Mouse (Mus musculus) heart, postnatal 36 days (tissue): ENCODE results near the gene Ccdc154. TPM values are rescaled to one million over a fixed set of nuclear protein-coding genes. Genes with fewer than 3 reads are reported as not detected.
A peak's percentile ranks its signal among the peaks of the same experiment; 100 is the strongest.
"Not testable (repeated sequence)": the region's sequence is repeated elsewhere in the genome, so short reads cannot be mapped to it uniquely, and the experiment has no call there.

Experiments
- DNase-seq, 2 experiments: peaks; one replicate each; pipeline ENCODE4 v3.0.0; 2021 to 2022
- intact Hi-C: fragments of 180-260 bp; cut with DNase I; formaldehyde crosslinking; loops from one replicate; pipeline ENCODE4 v1.15.1; 2025
- total RNA-seq, 2 experiments: library from RNA; stranded (reverse); gene quantifications; 2 replicates each; pipeline ENCODE4 v1.2.3; 2021

The Ccdc154 gene
- total RNA-seq: not detected

DNA sequence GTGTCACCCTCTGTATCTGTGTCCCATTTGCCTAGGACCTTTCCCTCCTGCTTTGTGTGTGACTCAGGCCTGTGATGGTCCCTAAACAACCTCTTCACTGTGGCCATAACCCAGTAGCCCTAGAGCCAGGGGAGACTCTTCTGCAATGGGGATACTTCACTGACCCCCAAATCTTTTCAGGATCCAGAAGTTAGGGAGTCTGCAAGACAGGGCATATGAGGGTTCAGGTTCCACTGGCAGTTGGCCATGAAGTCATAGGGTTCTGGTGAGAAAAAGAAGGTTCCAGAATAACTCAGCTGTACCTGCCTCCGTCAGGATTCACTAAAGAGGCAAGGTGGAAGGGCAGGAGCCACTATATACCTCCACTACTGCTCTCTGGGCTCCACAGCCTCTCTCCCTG, at the start of gene Ccdc154:
Ccdc154 (plus strand) TSS at position 301 of the 400 bp plus-strand sequence.
- intact Hi-C loops: no loop called here
- DNase-seq: no peak

DNA sequence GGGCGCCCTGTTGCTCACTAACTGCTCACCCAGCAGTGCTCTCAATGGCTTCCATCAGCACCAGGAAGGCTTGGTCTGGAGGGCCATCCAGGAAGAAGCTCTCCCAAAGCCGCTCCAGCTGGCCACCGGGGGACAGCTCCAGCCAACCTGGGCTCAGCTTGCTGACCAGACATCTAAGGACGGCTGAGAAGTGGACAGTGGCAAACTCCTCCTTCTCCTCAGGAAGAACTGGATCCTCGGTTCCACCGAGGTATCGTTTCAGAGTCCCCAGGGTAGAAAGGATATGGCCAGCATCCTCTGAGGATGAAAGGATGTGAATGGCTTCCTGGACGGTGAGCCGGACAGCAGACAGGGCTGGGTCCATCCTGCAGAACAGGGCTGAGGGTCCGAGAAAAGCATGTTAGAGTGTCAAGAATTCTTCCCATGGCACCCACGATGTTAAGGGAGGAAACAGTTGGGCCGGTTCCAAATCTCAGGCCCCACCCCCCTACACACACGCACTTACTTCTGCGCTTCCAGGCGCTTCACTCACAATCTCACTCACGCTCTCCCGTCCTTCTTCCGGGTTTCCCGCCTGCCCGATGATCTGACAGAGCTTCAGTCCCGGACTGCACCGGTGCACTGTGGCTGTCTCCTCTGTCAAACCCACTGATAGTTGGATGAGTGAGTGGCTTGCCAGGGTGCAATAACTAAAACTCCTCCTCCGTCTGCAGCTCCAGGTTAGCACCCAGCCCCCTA, 47.2 kb upstream of the Ccdc154 start:
- intact Hi-C loops: loop anchor here (2.0 to 5.0 kb wide), 5 partner anchors 18 to 157 kb away; partner anchors contain the start of genes BC003965, Clcn7, Tmem204 and Ube2i
- DNase-seq: no peak

DNA sequence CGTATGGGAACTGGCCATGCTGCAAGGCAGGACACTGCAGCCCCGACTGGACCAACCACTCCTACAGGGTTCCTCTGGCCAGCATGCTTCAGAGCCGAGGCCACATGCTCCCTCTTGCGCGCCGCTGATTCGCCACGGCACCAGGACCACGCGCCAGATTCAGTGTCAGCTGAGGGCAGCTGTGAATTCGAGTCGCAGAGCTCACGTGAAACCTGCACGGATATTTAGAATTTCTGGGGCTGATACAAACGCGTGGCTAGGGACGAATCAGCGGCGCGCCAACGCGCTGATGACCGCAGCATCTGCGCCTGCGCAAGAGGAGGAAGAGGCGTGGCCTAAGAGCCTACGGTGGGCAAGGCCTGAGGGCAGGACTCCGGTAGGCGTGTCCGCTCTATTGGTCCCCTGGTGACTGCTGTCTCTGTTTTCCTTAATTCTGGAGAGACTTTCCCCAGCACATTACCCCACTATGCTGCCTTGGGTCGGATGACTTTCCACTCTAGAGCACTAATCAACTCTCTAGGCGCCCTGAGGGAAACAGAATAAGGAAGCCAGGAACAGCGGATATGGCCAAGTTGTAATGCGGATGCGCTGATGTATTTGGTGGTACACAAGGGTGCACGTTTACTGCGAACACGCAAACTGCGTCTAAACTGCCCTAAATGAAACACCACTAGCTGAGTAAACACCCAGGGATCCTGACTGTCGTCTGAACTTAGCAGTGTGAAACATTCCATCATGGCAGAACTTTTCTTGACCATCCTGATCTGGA, 46.4 kb upstream of the Ccdc154 start, which contains the start of gene Telo2:
Telo2 (minus strand) TSS at position 304 of the 769 bp plus-strand sequence.
- intact Hi-C loops: loop anchor here (2.0 to 5.0 kb wide), 5 partner anchors 17 to 156 kb away; partner anchors contain the start of genes BC003965, Clcn7, Tmem204 and Ube2i
- peak; percentile 96 for DNase-seq

DNA sequence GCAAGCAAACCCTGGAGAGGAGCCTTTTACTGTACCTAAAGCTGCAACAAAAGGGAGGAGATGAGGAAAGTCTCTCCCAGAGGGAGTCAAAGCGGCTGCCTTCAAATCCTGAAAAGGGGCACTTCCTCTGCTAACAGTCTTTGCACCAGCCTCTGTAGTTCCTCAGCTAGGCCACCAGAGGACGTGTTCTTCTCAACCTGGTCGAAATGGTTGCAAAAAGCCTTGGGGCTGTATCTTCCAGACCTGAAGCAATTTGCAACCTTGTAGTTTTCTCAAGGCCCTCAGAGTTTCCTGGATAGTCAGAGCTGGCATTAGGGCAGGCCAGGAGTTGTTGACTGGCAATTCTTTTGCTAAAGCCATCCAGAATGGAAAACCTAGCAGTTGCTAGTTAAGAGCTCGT, 45.0 kb upstream of the Ccdc154 start:
- intact Hi-C loops: loop anchor here (5.0 kb wide), 3 partner anchors 50 to 155 kb away; partner anchors contain the start of genes BC003965 and Ube2i
- no peak for DNase-seq

DNA sequence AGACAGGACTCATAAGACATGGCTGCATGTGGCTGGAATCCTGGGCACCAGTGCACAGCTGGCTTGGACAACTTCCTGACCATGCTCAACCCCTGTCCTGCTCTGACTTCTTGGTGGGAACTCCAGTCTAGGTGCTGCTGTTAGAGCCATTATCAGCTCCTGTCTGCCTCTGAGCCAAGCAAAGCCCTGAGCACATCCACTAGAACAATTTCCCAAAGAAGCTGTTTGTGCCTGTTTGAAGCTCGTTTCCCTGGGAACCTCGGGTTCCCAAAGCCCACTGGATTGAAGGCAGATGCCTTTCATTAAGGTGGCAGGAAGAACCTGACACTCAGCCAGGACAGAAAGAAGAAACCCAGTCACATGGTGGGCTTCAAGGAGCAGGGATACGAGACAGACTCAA, 41.9 kb upstream of the Ccdc154 start, which contains the start of gene Ptx4:
Ptx4 (plus strand) TSS at position 355 of the 400 bp plus-strand sequence.
- no peak for DNase-seq
- intact Hi-C loops: no loop called here

DNA sequence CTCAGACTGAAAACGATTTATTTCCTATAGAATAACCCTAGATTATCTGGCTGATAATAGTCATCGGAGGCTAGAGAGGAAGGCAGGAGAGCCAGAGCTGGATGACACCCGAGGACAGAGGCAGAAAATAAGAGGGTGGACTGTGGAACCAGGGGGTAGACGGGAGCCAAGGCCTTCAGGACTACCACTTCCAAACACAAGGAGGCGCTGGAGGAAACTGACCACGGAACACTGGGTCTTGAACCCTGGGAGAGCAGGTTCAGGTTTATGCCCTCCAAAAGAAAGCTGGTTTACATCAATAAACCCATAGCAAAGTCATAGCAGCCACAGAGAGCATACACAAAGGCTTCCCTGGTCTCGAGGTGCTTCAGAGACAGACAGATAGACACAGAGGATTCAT, 38.3 kb upstream of the Ccdc154 start:
- intact Hi-C loops: no loop called here
- DNase-seq: peak in 1 of 2 experiments; percentile 25

DNA sequence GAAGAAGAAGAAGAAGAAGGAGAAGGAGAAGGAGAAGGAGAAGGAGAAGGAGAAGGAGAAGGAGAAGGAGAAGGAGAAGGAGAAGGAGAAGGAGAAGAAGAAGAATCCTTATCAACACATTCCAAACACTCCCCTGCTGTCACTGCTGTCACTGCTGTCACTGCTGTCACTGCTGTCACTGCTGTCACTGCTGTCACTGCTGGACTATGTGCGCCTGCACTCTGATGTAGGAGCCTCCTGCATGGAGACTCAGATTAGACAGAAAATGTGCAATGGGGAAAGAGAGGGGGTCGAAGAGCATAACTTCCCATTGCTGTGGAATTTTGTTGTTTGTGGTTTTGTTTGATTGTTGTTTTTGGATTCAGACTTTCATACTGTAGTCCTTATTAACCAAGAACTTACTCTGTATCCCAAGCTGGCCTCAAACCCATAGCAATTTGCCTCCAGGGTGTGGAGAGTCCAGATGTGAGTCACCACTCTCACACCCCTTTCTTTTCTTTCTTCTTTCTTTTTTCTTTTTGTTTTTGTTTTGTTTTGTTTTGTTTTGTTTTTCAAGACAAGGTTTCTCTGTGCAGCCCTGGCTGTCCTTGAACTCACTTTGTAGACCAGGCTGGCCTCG, 36.7 kb upstream of the Ccdc154 start:
- DNase-seq, intact Hi-C loops: not testable (repeated sequence)

DNA sequence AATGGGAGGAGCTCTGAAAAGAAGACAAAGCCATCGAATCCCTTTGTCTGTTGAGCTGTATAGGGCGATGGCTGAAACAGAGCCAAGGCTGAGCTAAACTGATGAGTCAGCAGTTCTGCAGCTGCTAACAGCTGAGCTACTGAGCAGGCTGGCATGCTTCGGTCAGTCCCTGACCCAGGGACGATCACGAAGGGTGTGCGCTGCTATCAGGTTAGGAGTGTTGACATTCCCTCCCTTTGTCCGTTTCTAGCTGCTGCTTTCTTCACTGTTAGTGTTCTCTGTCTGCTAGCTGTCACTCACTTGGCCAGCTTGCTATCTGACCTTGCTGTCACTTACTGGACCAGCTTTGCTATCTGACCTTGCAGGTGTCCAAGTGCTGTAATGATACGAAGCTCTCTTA, 35.2 kb upstream of the Ccdc154 start:
- no peak for DNase-seq
- intact Hi-C loops: no loop called here

DNA sequence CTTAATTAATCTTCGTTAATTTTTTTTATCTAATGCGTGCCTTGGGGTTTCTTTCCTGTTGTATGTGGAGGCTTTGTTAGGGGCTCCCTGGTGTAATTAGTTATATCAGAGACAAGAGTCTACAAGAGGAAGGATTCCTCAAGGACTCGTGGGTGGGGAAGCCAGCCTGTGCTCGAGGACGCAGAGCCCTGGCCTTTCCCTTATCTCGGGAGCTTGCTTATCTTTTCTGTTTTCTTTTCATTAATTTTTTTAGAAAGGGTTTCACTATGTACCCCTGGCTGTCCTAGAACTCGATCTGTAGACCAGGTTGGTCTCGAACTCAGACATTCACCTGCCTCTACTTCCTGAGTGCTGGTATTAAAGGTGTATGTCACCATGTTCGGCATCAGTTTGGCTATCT, 34.6 kb upstream of the Ccdc154 start:
- intact Hi-C loops: no loop called here
- no peak for DNase-seq

DNA sequence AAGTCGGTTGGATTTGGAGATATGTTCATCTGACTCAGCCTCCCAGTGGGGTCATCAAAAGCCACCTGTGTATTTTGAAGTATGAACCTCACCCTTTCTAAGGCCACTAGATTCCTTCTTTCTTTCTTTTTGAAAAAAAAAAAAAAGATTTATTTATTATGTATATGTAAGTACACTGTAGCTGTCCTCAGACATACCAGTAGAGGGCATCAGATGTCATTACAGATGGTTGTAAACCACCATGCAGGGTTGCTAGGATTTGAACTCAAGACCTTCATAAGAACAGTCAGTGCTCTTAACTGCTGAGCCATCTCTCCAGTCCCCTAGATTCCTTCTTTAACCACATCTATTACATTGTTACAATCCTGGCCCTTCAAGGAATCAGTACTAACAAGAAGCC, 32.2 kb upstream of the Ccdc154 start:
- no peak for DNase-seq
- intact Hi-C loops: loop anchor here (5.0 kb wide), 1 partner anchor 142 kb away; the partner anchor contains the start of gene Ube2i

DNA sequence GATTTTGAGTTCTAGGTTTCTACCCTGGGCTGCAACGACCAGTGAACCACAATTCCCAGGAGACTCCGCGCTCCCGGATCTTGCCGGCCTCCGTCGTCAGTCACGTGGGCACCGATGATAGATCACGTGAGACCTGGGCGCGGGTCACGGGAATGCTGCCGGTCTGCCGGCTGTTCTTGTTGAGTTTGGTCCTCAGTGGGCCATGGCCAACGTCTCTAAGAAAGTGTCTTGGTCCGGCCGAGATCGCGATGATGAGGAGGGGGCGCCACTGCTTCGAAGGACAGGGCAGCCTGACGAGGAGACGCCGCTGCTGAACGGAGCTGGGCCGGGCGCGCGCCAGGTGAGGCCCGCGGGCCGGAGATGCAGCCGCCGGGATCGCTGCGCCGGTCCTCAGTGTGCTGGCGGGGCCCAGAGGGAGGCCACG, 29.0 kb upstream of the Ccdc154 start, which contains the start of gene Clcn7:
Clcn7 (plus strand) TSS at position 117 of the 424 bp plus-strand sequence.
- intact Hi-C loops: loop anchor here (2.0 to 5.0 kb wide), 3 partner anchors 18 to 139 kb away; partner anchors contain the start of genes Telo2 and Ube2i
- DNase-seq: peak; percentile 94

DNA sequence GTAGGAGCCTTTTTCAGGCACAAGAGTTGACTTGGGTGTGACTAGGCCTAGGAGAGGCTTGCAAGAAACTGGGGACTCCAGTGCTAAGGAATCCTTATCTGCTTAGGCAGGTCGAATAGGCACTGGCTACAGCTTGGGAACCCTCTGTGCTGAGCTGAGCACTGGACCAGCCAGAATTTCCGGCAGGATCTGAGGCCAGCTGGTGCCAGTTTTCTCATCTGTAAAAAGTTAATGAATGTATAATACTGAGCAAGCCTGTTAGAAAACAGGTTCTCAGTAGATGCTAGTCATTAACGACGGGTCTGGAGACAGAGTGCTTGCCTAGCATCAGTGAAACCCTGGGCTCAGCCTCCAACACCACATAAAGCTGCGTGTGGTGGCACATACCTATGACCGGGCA, 26.6 kb upstream of the Ccdc154 start:
- DNase-seq: no peak
- intact Hi-C loops: no loop called here

DNA sequence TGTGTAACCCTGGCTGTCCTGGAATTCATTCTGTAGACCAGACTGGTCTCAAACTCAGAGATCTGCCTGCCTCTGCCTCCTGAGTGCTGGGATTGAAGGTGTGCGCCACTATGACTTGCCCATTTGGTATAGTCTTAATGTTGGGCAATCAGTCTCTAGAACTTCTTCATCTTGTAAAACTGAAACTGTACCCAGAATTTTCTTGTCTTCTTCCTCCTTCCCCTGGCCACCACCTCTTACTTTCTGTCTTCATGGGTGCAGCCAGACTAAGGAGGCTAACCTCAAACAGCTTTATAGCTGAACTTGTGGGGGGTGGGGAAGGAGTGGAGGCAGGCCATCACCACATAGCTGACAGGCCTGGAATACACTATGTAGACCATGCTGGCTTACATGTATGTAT, 23.5 kb upstream of the Ccdc154 start:
- intact Hi-C loops: no loop called here
- no peak for DNase-seq

DNA sequence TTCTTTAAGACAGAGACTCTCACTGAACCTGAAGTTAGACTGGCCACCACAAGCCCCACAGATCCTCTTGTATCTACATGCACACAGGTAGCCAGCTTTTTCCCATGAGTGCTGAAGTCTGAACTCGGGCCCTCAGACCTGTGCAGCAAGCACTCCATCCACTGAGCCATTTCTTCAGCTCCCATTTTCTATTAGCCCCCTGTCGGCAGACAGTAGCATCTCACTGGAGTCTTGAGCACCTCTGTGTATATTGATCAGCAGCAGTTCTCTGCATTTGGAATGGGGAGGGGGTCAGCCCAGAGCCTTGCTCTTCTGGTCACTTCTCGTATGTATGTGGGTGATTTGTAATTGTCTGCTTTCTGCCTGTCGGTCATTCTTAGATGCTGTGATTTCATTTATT, 22.3 kb upstream of the Ccdc154 start:
- no peak for DNase-seq
- intact Hi-C loops: no loop called here

DNA sequence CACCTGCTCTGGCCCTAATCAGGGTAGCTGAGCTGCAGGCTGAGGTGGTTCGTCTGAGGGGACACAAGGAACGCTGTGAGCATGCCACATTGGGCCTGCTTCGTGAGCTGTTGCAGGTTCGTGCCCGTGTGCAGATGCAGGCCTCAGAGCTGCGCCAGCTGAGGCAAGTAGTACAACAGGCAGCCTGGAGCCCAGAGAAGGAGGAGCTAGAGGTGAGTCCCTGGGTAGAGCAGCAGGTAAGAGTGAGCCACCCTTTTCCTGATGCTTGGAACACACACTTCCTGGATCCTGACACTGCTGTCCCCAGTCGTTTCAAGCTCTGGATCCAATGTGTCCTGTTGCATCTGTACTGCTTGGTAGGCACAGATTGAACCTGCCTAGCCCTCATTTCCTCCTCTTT, 1.1 kb downstream of the Ccdc154 start:
- DNase-seq: no peak
- intact Hi-C loops: no loop called here

DNA sequence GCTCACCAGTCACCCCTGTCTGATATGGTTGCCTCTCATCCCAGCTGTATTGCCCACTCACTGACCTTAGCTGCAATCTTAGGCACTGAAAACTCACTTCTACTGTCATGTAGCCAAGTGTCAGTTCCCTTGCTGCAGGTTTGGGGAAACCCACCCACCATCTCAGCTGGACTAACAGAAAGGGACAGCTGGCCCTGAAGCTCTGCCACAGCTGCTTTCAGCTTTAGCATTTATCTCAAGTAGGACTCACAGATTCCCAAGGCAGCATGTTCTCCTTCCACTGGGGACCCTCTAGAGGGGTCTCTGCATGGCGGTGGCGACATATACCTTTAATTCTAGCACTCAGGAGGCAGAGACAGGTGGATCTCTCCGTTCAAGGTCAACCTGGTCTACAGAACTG, 2.5 kb downstream of the Ccdc154 start:
- no peak for DNase-seq
- intact Hi-C loops: no loop called here

DNA sequence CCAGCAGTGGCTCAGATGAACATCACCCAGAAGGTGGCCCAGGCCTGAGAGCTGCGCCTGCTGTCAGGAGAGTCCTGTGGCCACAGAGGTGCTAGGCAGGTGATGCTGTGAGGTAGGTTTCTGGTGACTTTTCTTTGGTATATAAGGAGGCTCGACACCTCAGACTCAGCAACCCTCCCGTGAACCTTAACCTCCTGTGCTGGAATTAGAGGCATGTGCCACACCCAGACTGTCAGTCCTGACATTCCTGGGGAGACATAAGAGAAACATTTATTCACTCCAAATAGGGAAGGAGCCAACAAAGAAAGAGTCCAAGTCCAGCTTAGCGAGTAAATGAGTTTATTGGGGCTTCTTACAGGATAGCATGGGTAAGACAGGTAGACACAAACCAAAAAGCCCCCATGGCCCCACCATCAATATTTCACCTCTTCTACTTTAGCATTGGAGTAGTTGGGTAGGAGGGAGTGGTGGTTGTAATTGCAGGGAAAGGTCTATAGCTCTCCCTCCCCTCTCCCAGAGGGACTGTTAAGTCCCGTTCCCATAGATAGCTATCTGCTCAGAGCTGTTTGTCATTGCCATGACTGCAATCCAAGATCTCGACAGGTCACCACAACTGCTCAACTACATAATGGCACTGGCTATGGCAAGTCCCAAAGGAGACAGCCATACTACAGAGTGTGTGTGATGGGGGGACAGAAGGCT, 3.9 kb downstream of the Ccdc154 start:
- intact Hi-C loops: no loop called here
- no peak for DNase-seq

DNA sequence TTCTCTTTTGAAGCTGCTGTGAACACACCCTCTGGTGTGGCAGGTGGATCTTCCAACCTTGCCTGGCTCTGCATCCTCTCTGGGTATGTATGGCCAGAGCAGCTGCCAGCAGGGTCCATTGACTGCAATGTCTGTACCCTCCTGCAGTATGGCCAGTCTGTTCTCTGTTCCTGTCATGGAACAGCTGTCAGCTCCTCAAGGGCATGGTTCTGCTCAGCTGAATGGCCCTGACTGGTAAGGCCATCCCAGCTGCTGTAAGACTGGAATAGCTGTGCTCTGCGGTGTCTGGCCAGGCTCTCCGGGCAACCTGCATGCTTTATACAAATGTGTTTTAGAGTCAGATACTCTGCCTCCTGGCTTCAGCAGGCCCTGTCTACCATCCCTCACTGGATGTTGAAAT, 7.4 kb downstream of the Ccdc154 start:
- intact Hi-C loops: no loop called here
- no peak for DNase-seq

DNA sequence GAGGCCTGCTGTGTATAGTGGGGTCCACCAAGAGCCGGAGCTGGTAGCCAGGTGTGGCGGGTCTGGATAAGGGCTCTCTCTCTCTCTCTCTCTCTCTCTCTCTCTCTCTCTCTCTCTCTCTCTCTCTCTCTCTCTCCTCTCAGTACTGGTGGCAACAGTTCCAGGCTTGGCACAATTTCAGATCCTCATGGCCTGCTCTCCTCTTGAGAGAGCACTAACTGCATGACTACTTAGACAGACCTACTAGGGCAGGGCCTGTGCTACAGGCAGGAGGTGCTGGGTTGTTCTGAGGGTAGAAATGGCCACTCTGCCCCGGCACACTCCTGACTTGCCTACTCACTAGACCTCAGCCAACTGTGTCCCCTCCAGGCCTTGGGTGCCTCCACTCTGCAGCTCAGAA, 10.3 kb downstream of the Ccdc154 start:
- no peak for DNase-seq
- intact Hi-C loops: no loop called here

DNA sequence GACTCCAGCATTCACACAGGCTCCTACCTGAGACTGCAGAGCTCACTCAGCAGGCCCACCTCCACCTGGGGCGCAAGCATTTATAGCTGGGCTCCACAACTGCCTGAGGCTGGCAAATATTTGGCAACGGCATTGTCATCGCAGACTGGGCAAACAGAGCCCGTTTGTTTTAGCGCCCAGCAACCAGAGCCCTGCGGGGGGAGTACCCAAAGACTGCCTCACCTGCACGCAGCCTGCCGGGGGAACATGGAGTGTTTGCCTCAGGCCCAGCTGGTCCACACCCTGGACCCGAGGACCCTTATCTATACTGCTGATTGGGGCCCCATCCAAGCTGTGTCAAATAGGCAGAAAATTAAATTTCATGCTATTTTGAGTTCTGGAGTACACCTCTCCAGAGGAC, 13.2 kb downstream of the Ccdc154 start, which contains the start of gene Gm38655:
Gm38655 (minus strand) TSS at position 61 of the 400 bp plus-strand sequence.
- no peak for DNase-seq
- intact Hi-C loops: no loop called here
